Mouse (Mus musculus) midbrain, postnatal 0 days (tissue): ENCODE results near the gene Smc4. TPM values are rescaled to one million over a fixed set of nuclear protein-coding genes. Genes with fewer than 3 reads are reported as not detected.

Experiments used
- ATAC-seq: fragments of 200-750 bp; cut with Nextera tagmentation; 2 replicates; pipeline ENCODE4 v1.8.0; 2017; ENCODE audit warnings: moderate number of reproducible peaks, mild to moderate bottlenecking, moderate TSS enrichment, moderate library complexity; ENCODE audit not compliant: low FRiP score
- DNase-seq: peaks from one replicate; pipeline ENCODE4 v3.0.0-alpha.2; 2015; ENCODE audit warnings: low spot score
- H3K27ac ChIP-seq: fragments of 300-500 bp; sonication (generic); 2 replicates; pipeline ENCODE4 v1.5.1; 2014; ENCODE audit warnings: low read depth, mild to moderate bottlenecking, low read length, mixed read lengths
- H3K27me3 ChIP-seq: fragments of 300-500 bp; sonication (generic); 2 replicates; pipeline ENCODE4 v1.6.1; 2014; ENCODE audit warnings: low read length, control low read depth, mixed read lengths; ENCODE audit not compliant: insufficient read depth
- H3K36me3 ChIP-seq: fragments of 300-500 bp; sonication (generic); 2 replicates; pipeline ENCODE4 v1.6.1; 2014; ENCODE audit warnings: low read length, control low read depth, mixed read lengths; ENCODE audit not compliant: insufficient read depth
- H3K4me1 ChIP-seq: fragments of 300-500 bp; sonication (generic); 2 replicates; pipeline ENCODE4 v1.6.1; 2014; ENCODE audit warnings: mild to moderate bottlenecking, control low read depth, antibody characterized with exemption, low read length, mixed read lengths; ENCODE audit not compliant: insufficient read depth
- H3K4me2 ChIP-seq: fragments of 300-500 bp; sonication (generic); 2 replicates; pipeline ENCODE4 v1.6.1; 2014; ENCODE audit warnings: low read depth, mild to moderate bottlenecking, low read length, mixed read lengths; ENCODE audit not compliant: poor library complexity, severe bottlenecking
- H3K4me3 ChIP-seq: fragments of 300-500 bp; sonication (generic); 2 replicates; pipeline ENCODE4 v1.5.1; 2014; ENCODE audit warnings: low read depth, mild to moderate bottlenecking, low read length, moderate library complexity
- H3K9ac ChIP-seq: fragments of 300-500 bp; sonication (generic); replicated peaks from 2 replicates; pipeline ENCODE4 v1.6.1; 2014; ENCODE audit warnings: mild to moderate bottlenecking, low read length, moderate library complexity, mixed read lengths; ENCODE audit not compliant: poor library complexity, severe bottlenecking
- H3K9me3 ChIP-seq: fragments of 300-500 bp; sonication (generic); 2 replicates; pipeline ENCODE4 v1.6.1; 2016; ENCODE audit warnings: low read length, control low read depth
- CTCF ChIP-seq: IDR thresholded peaks from 2 replicates; pipeline ENCODE4 v1.5.1; 2016; ENCODE audit warnings: antibody characterized with exemption, mild to moderate bottlenecking
- WGBS: fragments of 180-500 bp; shearing (Covaris S2); extraction: QIAGEN DNeasy Blood & Tissue Kit; methylation state at CpG from one replicate; pipeline ENCODE4 v1.1.7; 2014; 5-methylcytosine and 5-hydroxymethylcytosine counted together
- polyA plus RNA-seq: library from polyadenylated mRNA; unstranded; fragments of >200 nt; fragmentation: Nextera tagmentation; extraction: Ambion mirVana; gene quantifications from 2 replicates; pipeline ENCODE4 v1.2.1, GENCODE M21; 2015
- total RNA-seq: library from RNA; depleted of rRNA; stranded (reverse); fragments of >200 nt; gene quantifications from 2 replicates; pipeline ENCODE4 v1.2.3, GENCODE M21; 2014

Smc4 gene
- total and polyA plus RNA-seq, 2 experiments from 2014 or later: 16.5 to 18.1 TPM

GRCm38 (mm10) chr3:69045400-69045703, 40.8 kb downstream of the Smc4 start:
- no peaks in the 10 kb centered on the region for H3K36me3 ChIP-seq
- H3K27me3 ChIP-seq: no peaks in the 10 kb centered on the region
- peak overlapping the region; percentile 70 for H3K27ac ChIP-seq
- peak overlapping the region; percentile 72 for H3K9ac ChIP-seq
- 0 out of 2 replicates have a peak, but pooled peaks cover 4% of the 10 kb centered on the region for H3K4me1 ChIP-seq
- ATAC-seq (no peak), DNase-seq (peak; percentile 33)
- H3K4me2 ChIP-seq: peak overlapping the region; percentile 85
- no peaks in the 10 kb centered on the region for H3K9me3 ChIP-seq
- 5% methylated on average over 9 of the region's 9 CpGs for WGBS
- no peak for TF ChIP-seq CTCF
- H3K4me3 ChIP-seq: peak overlapping the region; percentile 83

GRCm38 (mm10) chr3:69045750-69046149, 41.2 kb downstream of the Smc4 start:
- no peak for DNase-seq
- peak overlapping the region; percentile 72; the same call in 1 of the 2 replicates for H3K9ac ChIP-seq

GRCm38 (mm10) chr3:69046509-69046908, 42.0 kb downstream of the Smc4 start:
- ATAC-seq: no peak
- Histone ChIP-seq H3K9ac (no peak overlapping the region), H3K4me2 (no peak overlapping the region), H3K4me3 (no peak overlapping the region), H3K4me1 (0 out of 2 replicates have a peak, but pooled peaks cover 4% of the 10 kb centered on the region), H3K36me3 (no peaks in the 10 kb centered on the region), H3K9me3 (no peaks in the 10 kb centered on the region), H3K27me3 (no peaks in the 10 kb centered on the region), H3K27ac (no peak overlapping the region)
- WGBS: 82% methylated on average over 4 of the region's 4 CpGs
- no peak for DNase-seq
- TF ChIP-seq CTCF: no peak

More at GRCm38 (mm10) chr3:69045750-69046149, 41.2 kb downstream of the Smc4 start:
- Histone ChIP-seq H3K36me3 (no peaks in the 10 kb centered on the region), H3K4me2 (peak overlapping the region; percentile 85), H3K9me3 (no peaks in the 10 kb centered on the region), H3K27ac (no peak overlapping the region), H3K4me1 (0 out of 2 replicates have a peak, but pooled peaks cover 4% of the 10 kb centered on the region), H3K27me3 (no peaks in the 10 kb centered on the region), H3K4me3 (peak overlapping the region; percentile 83)
- 18% methylated on average over 13 of the region's 13 CpGs for WGBS
- ATAC-seq: no peak
- no peak for TF ChIP-seq CTCF

GRCm38 (mm10) chr3:69047684-69048083, 43.1 kb downstream of the Smc4 start:
- H3K9me3 ChIP-seq: no peaks in the 10 kb centered on the region
- no peaks in the 10 kb centered on the region for H3K27me3 ChIP-seq
- DNase-seq: no peak
- WGBS: 79% methylated on average over 4 of the region's 4 CpGs
- H3K9ac ChIP-seq: no peak overlapping the region
- TF ChIP-seq CTCF: no peak
- H3K4me1 ChIP-seq: 0 out of 2 replicates have a peak, but pooled peaks cover 4% of the 10 kb centered on the region
- no peak overlapping the region for H3K4me2 ChIP-seq
- no peaks in the 10 kb centered on the region for H3K36me3 ChIP-seq
- no peak overlapping the region for H3K4me3 ChIP-seq
- no peak overlapping the region for H3K27ac ChIP-seq
- ATAC-seq: no peak

DNA sequence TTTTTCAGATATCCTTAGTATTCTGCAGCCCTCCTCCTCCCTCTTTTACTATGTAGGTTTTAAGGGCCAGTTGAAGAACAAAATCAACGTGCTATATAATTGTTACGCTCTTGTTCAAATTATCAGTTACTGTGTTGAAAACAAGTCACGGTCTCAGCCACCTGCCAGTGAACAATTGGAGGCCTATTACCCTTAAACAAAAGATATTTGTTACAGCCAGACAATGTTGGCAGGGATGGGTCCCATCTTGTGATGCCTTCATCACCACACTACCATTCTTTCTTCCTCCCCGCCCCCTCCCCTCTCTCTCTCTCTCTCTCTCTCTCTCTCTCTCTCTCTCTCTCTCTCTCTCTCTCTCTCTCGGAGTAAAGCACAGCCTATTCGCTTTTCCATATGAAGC, 44.5 kb downstream of the Smc4 start:
- ATAC-seq: no peak

DNA sequence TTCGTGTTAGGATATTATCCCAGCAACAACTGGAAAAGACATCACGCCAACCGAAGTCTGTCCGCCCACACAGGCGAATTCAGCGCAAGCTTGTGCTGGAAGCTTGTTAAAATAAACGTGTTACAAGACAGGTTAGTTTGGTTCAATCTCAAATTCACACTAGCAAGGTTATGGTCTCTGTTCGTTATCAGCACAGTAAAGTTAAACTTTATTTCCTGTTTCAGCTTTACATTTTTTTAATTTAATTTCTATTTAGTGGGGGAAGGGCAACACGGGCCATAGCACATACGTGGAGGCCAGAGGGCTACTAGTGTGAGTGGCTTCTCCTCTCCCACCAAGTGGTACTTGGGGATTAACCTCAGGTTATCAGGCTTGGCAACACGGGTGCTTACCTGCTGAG, 47.4 kb downstream of the Smc4 start:
- no peak for ATAC-seq
- 91% methylated on average over 11 of the region's 11 CpGs for WGBS
- no peaks in the 10 kb centered on the region for H3K9me3 ChIP-seq
- TF ChIP-seq CTCF: no peak
- no peak overlapping the region for H3K4me2 ChIP-seq
- no peaks in the 10 kb centered on the region for H3K27me3 ChIP-seq
- no peak overlapping the region for H3K4me3 ChIP-seq
- no peak overlapping the region for H3K27ac ChIP-seq
- H3K9ac ChIP-seq: no peak overlapping the region
- H3K36me3 ChIP-seq: no peaks in the 10 kb centered on the region
- DNase-seq: no peak
- H3K4me1 ChIP-seq: no peaks in the 10 kb centered on the region

More for the DNA sequence above, 44.5 kb downstream of the Smc4 start:
- DNase-seq: no peak
- Histone ChIP-seq H3K4me2 (no peak overlapping the region), H3K9ac (no peak overlapping the region), H3K4me1 (0 out of 2 replicates have a peak, but pooled peaks cover 4% of the 10 kb centered on the region), H3K4me3 (no peak overlapping the region), H3K27ac (no peak overlapping the region), H3K27me3 (no peaks in the 10 kb centered on the region), H3K9me3 (no peaks in the 10 kb centered on the region), H3K36me3 (no peaks in the 10 kb centered on the region)
- 76% methylated on average over 6 of the region's 6 CpGs for WGBS
- no peak for TF ChIP-seq CTCF
